In the genomic region with DNA sequence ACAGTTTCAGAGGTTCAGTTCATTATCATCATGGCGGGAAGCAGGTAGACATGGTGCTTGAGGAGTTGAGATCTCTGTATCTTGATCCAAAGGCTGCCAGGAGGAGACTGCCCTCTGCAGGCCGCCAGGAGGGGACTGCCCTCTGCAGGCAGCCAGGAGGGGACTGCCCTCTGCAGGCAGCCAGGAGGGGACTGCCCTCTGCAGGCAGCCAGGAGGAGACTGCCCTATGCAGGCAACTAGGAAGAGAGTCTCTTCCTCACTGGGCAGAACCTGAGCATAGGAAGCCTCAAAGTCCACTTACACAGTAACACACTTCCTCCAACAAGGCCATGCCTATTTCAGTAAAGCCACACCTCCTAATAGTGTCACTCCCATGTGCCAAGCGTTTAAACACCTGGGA, we compare ENCODE assay signal across 10 mouse cellular contexts.
A peak's percentile ranks its signal among the peaks of the same experiment; 100 is the strongest.
DNase-seq lines count a peak whose midpoint lies in the region; ATAC-seq lines count a peak whose summit lies in the region.
"Had no signal": no experiment of that assay in that cellular context is flagged by ENCODE, and none has a peak within 500 bp of the region (broad histone marks: within the 10 kb centered on the region; RNA-seq: fewer than 3 reads in every experiment).

No protein-coding gene starts in this region.

- H3K27me3 ChIP-seq in forebrain, embryonic 15.5 days = peaks cover 47% of the 10 kb centered on the region; the same call in 1 of the 2 replicates
- H3K27me3 ChIP-seq: embryonic facial prominence, embryonic 12.5 days had no signal

- H3K4me2 ChIP-seq in forebrain, embryonic 15.5 days (replicated peaks) = no peak overlapping the region
- H3K4me2 ChIP-seq: embryonic facial prominence, embryonic 12.5 days; limb, embryonic 12.5 days had no signal

- DNase-seq in left cerebral cortex, postnatal 4 days = peak; percentile 36
- DNase-seq in left cerebral cortex, adult 11 months (ENCODE audit: low spot score) = no peak
- DNase-seq in WW6 (ENCODE audit: low read depth, low spot score) = peak; percentile 13
- DNase-seq in embryo, embryonic 11 days = peak; percentile 30
- DNase-seq in spleen, postnatal 4 days (ENCODE audit: low spot score in 2 of 2) = no peak
- DNase-seq in left cerebral cortex, postnatal 36 days (ENCODE audit: low spot score in 2 of 2) = no peak

- peak; percentile 97 for ATAC-seq in megakaryocyte-erythroid progenitor cell, adult 5-6 weeks (replicated peaks; ENCODE audit: low FRiP score, low TSS enrichment, poor library complexity, severe bottlenecking)
- no peak for ATAC-seq in forebrain, embryonic 15.5 days (replicated peaks)

- WGBS in forebrain, embryonic 15.5 days = 38% methylated on average over 3 of the region's 3 CpGs

- no peaks in the 10 kb centered on the region for H3K36me3 ChIP-seq in forebrain, embryonic 15.5 days

- intact Hi-C loops in left cerebral cortex, postnatal 4 days (cut with DNase I) = loop anchor here (10.0 kb wide), 1 partner anchor 213 kb away; no protein-coding TSS in a partner anchor
- intact Hi-C loops in left cerebral cortex, postnatal 36 days (cut with DNase I) = no loop called here

- no peak overlapping the region for H3K27ac ChIP-seq in forebrain, embryonic 15.5 days (replicated peaks)
- H3K27ac ChIP-seq: embryonic facial prominence, embryonic 12.5 days; limb, embryonic 12.5 days had no signal

- no peaks in the 10 kb centered on the region for H3K9me3 ChIP-seq in forebrain, embryonic 15.5 days
- H3K9me3 ChIP-seq: embryonic facial prominence, embryonic 12.5 days; limb, embryonic 12.5 days had no signal

- H3K4me3 ChIP-seq in forebrain, embryonic 15.5 days = no peak overlapping the region
- H3K4me3 ChIP-seq: embryonic facial prominence, embryonic 12.5 days; limb, embryonic 12.5 days had no signal

- 0 out of 2 replicates have a peak, but pooled peaks cover 12% of the 10 kb centered on the region for H3K4me1 ChIP-seq in forebrain, embryonic 15.5 days
- H3K4me1 ChIP-seq: embryonic facial prominence, embryonic 12.5 days; limb, embryonic 12.5 days had no signal

- H3K9ac ChIP-seq in forebrain, embryonic 15.5 days (replicated peaks) = no peak overlapping the region
- H3K9ac ChIP-seq: embryonic facial prominence, embryonic 12.5 days; limb, embryonic 12.5 days had no signal

Comparison
In these comparisons a context has a peak if more than half of its experiments do, and no peak if none do; other contexts are left out.
1. DNase-seq: peak in left cerebral cortex, postnatal 4 days (single experiment), WW6 (single experiment) and embryo, embryonic 11 days (single experiment); none in left cerebral cortex, adult 11 months (single experiment), spleen, postnatal 4 days (0 of 2) and left cerebral cortex, postnatal 36 days (0 of 2).